Mouse (Mus musculus): ENCODE measurements around the gene Atp8b5.

The Atp8b5 gene

DNA sequence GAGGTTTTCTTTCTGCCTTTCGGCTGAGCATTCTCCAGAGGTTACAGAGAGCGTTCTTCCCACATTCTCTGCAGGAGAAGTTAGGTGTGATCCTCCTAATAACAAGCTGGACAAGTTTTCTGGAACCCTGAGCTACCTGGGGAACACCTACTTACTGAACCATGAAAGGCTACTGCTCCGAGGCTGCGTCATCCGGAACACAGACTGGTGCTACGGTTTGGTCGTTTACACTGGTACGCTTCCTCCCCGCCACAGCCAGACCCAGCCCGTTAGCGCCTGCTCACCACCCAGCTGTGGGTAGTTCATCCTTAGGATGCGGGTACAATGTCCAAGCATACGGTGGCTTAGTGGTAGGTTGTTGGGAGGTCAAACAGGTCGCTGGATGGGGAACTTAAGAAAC, 55.4 kb downstream of the Atp8b5 start:
- no peak for DNase-seq (ENCODE audit: low read depth)

DNA sequence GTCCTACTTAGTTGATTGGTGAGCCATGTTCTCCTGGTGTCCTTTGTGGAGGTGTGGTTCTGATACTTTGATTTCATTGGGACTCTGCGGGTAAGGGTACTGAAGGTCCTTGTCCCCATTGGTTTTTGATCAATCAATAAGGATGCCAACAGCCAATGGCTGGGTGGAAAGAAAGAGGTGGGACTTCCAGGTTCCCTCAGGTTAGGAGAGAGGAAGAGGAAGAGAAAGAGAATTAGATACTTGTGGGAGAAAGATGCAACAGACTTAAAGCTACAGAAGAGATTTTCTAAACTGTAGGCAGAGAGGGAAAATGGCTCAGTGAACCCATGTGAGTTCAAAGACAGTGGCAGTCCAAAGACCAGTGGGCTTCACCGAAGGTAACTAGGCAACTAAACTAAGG, 60.2 kb downstream of the Atp8b5 start:
- no peak for DNase-seq (ENCODE audit: low read depth)

DNA sequence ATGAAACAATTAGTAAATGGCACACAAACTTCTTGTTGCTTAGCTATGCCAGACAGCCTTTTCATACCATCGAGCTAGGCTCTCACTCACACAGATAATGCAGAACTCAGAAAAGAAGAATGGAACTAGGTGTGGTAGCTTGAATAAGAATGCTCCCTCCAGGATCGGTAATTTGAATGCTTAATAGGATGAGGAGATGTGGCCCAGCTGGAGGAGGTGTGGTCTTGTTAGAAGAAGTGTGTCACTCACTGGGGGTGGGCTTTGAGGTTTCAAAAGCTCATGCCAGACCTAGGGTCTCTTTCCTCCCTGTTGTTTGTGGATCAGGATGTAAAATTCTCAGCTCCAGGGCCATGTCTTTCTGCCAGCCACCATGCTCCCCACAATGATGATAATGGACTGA, 67.8 kb downstream of the Atp8b5 start:
- DNase-seq (ENCODE audit: low read depth): no peak

DNA sequence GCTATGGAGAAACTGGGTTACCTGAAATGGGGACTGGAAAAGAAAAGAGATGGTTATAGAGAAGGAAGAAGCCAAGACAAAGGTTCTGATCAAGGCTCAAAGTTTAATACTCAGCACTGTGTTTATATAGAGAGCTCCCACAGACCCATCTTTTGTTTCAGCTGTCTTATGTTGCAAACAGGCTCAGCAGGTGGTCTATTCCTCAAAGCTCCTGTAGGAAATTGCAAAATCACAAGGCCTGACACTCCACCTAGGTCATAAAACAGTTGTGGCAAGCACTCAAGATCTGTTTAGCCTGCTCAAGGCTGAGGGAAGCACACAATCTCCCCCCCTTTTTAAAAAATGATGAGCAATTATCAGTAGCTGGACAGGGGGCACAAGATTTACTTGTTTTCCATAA, 69.2 kb downstream of the Atp8b5 start:
- DNase-seq (ENCODE audit: low read depth): no peak

DNA sequence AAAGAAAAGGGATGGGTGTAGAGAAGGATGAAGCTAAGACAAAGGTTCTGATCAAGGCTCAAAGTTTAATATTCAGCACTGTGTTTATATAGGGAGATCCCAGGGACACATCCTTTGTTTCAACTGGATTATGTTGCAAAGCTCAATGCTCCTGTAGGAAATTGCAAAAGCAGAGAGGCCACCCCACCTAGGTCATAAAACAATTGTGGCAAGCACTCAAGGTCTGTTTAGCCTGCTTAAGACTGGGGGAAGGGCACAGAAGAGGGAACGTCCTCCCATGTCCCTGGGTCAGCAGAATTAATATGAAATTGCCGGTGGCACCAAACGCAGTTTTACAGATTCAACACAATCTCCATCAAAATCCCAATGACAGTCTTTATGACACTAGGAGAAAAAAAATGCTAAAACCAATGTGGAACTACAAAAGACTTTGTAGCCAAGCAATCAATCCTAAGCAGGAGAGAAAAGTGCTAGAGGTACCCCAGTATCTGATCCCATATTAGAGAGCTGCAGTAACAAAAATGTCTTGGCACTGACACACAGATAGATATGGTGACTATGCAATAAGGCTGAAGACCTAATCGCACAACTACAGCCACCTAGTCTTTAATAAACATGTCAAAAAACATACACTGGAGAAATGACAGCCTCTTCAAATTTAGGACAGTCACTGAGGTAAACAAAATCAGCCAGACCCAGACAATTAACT, 73.3 kb downstream of the Atp8b5 start:
- DNase-seq (ENCODE audit: low read depth): no peak

DNA sequence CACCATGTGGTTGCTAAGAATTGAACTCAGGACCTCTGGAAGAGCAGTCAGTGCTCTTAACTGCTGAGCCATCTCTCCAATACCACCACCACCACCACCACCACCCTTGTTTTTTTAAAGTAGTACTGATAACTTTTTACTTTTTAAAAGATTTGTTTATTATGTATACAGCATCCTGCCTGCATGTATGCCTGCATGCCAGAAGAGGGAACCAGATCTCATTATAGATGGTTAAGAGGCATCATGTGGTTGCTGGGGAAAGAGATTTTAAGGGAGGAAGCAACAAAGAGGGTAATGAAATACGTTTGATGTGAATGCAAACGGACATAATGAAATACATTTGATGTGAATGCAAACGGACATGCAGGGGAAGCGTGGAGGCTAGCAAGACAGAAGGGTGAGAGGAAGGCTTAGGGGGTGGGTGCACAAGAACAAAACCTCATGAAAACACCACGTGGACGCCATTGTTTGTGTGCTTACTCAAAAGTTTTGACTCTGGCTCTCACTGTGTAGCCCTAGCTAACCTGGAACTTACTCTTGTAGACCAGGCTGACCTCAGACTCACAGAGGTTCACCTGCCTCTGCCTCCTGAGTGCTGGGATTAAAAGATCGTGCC, 74.4 kb downstream of the Atp8b5 start:
- DNase-seq (ENCODE audit: low read depth): no peak

DNA sequence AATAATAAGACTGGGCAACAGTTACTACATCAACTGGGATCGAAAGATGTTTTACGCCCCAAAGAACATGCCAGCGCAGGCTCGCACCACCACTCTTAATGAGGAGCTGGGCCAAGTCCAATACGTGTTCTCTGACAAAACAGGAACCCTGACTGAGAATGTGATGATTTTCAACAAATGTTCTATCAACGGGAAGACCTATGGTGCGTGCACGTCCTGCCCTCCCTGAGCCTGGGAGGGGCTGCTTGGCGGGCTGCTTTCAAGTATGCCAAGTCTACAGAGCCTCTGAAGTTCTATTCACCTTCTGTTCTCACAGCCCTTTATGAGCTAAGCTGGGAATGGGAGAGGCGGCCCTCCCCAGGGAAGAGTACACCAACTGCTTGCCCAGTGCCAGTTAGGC, 75.5 kb downstream of the Atp8b5 start:
- DNase-seq (ENCODE audit: low read depth): no peak

DNA sequence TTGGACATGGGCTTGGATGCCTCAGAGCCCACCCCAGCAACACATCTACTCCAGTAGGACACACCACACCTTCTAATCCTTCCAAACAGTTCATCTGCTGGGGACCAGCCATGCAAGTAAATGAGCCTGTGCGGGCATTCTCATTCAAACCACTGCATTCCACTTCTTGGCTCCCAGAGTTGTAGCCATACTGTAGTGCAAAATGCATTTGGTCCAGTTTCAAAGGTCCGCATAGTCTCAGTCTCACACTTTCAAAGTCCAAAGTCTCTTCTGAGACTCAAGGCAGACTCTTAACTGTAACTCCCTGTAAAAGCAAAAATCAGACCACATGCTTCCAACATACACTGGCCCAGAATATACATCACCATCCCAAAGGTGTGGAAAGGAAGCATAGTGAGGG, 78.0 kb downstream of the Atp8b5 start:
- DNase-seq (ENCODE audit: low read depth): no peak

DNA sequence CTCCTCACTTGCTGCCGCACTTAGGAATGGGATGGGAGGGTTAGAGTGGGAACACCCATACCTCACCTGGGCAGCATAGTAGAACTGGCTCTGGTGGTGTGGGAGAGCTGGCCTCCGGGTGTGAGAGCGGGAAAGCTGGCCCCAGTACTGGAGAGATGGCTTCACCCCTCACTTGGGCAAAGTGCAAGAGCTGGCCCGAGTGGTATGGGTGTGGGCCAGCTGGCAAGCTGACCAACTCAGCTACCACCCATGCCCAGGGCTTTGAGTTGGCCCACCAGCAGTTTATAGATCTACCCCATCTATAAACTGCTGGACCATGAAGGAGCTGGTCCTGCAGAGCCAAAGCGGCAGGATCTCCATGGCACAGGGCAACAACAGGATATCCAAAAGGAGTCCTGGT, 82.2 kb downstream of the Atp8b5 start:
- no peak for DNase-seq (ENCODE audit: low read depth)

DNA sequence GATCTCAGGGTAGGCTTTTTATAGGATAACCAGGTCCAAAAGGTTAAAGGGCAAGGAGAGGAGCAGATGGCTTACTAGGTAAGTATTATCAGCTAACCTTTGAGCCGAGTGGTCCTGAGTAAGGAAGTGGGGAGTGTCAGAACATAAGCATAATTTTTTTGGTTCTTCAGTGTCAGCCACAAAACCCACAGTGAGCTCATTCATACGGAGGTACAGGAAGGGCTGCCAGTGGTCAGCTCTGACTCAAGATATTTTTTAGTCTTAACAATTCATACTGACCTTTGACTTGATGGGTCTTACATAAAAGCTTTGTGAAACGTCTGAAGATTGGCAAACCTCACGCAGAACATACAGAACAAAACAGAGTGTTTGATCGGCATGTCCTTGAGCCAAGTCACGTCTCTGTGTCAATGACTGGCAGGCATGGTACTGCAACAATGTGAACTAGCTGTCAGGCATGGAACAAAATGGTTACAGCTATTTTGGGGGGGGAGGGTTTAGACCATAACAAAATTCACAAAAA, 83.1 kb downstream of the Atp8b5 start:
- no peak for DNase-seq (ENCODE audit: low read depth)

DNA sequence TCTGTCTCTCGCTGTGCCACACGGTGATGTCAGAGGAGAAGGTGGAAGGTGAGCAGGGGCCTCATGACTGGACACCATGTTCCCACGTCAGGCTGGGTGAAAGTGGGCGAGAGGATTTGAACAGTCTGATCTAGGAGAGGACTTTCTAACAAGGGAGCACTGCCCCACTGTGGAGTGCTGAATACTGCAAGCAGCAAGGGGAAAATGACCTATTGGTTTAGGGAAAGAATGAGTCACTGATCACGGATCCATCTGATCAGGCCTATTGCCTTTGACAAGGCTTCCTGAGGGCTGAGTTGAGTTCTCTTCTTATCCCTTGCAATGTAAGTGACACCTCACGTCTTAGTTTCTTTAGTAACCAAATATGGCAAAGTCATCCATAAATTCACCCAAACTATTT, 86.7 kb downstream of the Atp8b5 start:
- DNase-seq (ENCODE audit: low read depth): no peak

DNA sequence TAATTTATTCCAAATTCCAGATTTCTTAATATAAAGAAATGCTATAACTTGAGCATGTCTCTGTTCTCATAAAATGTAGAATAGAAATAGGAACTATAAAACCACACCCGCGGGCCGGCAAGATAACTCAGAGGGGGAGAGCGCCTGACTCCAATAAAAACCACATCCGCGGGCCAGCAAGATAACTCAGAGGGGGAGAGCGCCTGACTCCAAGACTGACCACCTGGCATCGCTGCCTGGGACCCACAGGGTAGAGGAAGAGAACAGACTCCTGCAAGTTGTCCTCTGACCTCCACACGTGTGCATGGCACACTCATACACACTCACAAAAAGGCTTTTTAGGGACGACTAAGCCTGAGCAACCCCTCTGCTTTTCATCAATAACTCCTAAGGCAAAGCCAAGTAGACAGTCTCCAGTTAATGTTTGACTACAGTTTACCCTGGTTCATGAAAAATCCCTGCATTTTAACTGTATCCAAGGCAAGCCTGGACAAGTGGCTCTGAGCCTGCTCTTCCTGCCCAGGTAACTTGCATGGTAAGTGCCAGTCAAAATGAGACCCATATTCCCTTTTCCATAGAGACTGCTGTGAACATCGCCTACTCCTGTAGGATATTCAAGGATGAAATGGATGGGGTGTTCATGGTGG, 98.1 kb downstream of the Atp8b5 start:
- DNase-seq (ENCODE audit: low read depth): no peak

DNA sequence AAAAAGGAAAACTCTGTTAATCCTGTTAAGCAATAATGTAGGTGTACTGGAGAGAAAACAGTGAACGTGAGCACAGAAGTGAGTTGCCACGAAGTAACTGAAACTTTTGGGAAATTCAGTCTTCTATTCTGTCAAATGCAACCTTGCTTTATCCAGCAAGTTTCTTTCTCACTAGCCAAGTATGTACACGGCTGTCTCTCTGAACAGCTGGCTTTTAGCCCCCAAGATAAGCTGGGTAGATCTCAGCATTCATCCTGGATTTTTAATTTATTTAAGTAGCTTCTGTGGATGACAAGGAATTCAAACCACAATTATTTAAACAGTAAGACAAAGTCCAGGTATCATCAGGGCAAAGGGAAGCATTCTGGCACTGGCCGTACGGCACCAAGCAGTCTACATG, 100.3 kb downstream of the Atp8b5 start:
- DNase-seq (ENCODE audit: low read depth): no peak

DNA sequence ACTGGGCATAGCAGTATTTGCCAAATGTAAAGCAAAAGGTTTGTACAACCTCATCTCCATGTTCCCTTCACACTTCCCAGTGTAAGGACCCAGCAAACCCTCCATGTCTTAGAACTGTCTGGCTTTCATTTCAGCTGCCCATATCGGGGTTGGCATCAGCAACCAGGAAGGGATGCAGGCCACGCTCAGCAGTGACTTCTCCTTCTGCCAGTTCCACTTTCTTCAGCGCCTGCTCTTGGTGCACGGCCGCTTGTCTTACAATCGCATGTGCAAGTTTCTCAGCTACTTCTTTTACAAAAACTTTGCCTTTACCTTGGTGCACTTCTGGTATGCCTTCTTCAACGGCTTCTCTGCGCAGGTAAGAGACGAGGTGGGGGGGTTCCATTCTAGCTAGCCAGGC, 100.8 kb downstream of the Atp8b5 start:
- no peak for DNase-seq (ENCODE audit: low read depth)

DNA sequence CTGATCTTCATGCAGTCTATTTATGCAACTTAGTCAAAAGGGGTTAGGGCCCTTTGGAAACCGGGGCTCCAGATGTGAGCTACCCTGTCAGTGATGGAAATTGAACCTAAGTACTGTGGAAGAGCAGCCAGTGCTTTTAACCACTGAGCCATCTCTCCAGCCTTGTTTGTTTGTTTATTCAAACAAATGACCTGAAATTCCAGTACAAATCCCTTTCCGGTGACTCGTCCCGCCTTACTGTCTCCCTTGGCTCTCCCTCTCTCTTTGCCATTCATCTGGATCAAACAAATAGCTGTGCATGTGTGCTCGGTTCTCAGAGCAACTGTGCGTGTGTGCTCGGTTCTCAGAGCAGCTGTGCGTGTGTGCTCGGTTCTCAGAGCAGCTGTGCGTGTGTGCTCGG, 104.4 kb downstream of the Atp8b5 start:
- no peak for DNase-seq (ENCODE audit: low read depth)

DNA sequence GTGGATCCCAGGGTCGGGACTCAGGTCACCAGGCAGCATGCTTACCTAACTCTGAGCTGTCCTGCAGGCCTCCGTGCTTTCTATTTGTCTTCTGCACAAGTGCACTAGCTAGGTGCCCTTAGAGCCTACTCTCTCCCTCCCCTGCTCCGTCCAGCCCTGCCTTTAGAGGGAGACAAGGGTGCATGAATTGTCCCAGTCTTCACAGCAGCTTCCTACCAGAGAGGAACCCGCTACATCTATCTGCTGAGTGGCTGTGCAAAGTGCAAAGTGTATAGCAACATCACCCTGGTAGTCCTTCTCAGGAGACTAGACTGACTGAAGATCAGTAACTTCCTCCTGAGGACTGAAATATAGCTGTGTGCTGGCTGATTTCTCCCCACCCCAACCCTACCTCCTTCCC, 105.2 kb downstream of the Atp8b5 start:
- no peak for DNase-seq (ENCODE audit: low read depth)

DNA sequence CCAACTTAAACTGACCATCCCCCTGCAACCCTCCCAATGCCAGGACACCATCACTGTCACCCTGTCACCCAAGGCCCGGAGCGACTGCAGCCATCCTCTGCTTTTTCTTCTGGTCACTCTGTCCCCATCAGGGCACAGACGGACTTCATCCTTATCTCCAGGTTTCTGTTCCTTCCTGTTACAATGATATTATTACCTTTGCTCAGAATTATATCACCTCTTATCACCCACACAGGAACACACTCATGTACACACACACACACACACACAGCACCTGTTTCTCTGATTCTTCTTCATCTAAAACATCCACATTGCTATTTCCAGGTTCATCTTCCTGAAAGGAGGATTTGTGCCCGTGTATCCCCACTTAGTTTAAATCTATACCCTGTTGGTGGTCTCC, 107.3 kb downstream of the Atp8b5 start:
- DNase-seq (ENCODE audit: low read depth): no peak

DNA sequence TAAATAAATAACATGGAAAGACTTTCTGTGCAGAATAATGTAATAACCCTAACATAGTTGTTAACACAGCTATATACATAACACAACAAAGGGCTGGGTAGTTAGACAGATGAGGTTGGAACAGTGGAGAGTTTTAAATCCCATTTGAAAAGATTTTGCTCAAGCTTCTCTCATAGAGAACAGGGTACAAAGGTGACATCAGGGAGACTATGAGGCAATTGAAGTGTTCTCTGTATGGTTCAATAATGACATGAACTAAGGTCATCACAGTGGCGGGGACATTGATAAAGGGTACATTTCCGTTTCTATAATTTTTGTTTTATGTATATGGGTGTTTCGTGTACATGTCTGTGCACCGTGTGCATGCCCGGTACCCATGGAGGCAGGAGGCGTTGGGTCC, 112.6 kb downstream of the Atp8b5 start:
- no peak for DNase-seq (ENCODE audit: low read depth)

DNA sequence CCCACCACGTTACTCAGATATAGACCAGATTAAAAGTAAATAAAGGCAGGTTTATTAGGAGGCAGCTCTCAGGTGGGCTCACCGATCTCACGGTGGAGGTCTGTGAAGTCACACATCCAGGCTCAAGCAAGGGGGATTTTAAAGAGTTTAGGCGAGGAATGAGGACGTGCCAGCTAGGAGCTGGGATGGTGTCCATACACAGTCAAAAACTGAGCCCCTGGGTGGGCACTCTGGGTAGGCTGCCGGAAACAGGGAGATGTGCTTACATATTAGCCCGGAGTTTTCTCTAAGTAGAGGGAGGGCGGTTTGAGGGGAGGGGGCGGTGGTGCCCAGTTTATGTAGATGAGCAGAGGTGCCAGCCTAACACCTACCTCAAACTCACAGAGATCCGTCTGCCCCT, 114.0 kb downstream of the Atp8b5 start:
- DNase-seq (ENCODE audit: low read depth): no peak

DNA sequence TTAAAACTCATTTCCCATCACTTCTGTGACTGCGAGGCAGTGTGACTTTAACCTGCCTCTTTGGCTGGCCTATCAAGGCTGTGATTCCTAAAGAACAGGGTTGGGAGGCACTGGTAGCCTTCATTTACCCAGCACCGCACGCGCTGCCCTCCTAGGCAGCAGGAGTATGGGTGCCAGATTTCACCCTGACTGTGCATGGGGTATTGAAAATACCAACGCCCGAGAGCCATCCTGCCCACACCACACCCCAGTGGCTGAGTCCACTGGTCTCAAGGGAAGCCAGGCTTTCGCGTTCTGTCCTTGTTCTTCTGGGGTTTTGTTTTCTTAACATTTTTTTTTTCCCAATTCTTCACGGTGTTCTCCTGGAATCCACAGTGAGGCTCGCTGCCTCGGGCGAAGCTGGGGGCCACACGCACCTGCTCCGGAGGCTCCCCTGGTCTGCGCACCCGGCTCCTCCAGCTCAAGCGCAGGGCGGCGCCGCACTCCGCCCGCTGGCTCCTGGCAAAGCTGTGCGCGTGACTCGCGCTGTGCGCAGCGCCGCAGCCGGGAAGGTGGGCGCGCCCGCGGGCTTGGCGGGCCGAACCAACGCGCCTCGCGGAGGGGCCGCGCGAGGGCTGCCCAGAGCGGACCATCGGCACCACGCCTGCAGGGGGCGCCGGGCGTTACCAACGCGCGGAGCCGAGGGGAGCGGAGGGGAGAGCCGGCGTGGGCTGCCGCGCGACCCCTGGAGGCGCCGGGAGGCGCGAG, 114.6 kb downstream of the Atp8b5 start, which contains the start of gene Rusc2:
TSS of gene Rusc2 (plus strand) at position 572 of the 747 bp plus-strand sequence.
- peak; percentile 26 for DNase-seq (ENCODE audit: low read depth)

DNA sequence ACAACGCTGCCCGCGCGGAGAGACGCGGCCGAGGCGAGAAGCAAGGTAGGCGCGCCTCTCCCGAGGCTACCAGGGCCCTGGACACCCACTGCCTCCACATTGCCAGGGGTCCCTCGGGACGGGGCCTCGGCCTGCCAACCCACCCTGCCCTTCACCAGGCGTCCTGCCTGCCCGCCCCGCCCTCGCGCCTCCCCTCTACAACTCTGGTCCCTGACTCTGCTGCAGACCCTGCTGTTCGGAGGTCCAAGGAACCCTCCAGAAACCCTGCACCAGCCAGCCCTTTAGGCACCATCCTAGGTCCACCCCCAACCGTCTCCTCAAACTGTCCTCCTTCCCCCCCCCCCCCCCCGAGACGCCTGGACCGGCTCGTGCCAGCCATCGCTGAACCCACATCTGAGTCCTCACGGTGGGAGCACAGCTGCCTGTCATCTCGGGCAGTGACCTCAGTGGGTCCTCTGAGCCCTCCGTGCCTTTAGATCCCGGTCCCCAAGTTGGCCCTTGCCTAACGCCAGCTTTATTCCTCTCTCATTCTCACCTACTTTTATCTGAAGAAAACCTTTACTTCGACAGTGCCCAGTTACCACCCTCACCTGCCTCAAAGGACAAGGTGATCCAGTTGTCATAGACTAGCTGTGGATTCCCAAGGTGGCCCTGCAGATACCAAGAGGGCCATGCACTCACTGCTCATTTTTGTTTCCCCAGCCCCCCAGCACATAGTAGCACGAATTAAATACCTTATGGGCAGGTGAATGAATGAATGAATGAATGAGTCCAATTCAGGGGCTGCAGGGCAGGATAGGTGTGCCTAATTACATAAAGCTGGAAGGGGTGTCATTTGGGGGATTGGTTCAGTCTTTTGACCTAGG, 115.4 kb downstream of the Atp8b5 start:
- no peak for DNase-seq (ENCODE audit: low read depth)

All from induced T-regulatory cell, adult 2 months (primary cell).